Mouse (Mus musculus) myocyte (in vitro differentiated cells): ENCODE results near the gene Mdc1.
A peak's percentile ranks its signal among the peaks of the same experiment; 100 is the strongest.

Source experiments
- CEBPB ChIP-seq: IDR thresholded peaks from 2 replicates; pipeline ENCODE4 v1.6.1; 2011; ENCODE audit warnings: mild to moderate bottlenecking, moderate library complexity; ENCODE audit not compliant: poor library complexity, insufficient read depth, severe bottlenecking
- E2F4 ChIP-seq: IDR thresholded peaks from one replicate; pipeline ENCODE4 v1.6.1; 2011; ENCODE audit warnings: mild to moderate bottlenecking, control low read depth, moderate library complexity; ENCODE audit not compliant: insufficient read depth
- MAX ChIP-seq: IDR thresholded peaks from one replicate; pipeline ENCODE4 v1.6.1; 2011; ENCODE audit warnings: low read depth, mild to moderate bottlenecking, control low read depth
- MYOD1 ChIP-seq, 3 experiments: IDR thresholded peaks; one replicate each; pipeline ENCODE4 v1.6.1; 2011; ENCODE audit warnings: control low read depth in 2 of 3, low read depth in 2 of 3, mild to moderate bottlenecking in 2 of 3, moderate library complexity in 1 of 3; ENCODE audit not compliant: insufficient read length in 2 of 3, control insufficient read depth in 1 of 3
- MYOG ChIP-seq, 3 experiments: IDR thresholded peaks; one replicate each; pipeline ENCODE4 v1.6.1; 2011; ENCODE audit warnings: control low read depth in 2 of 3, low read depth in 2 of 3, mild to moderate bottlenecking in 2 of 3; ENCODE audit not compliant: insufficient read length in 2 of 3, control insufficient read depth in 1 of 3, insufficient read depth in 1 of 3
- POLR2A ChIP-seq: IDR thresholded peaks from one replicate; pipeline ENCODE4 v1.6.1; 2011; ENCODE audit warnings: low read depth, mild to moderate bottlenecking, control low read depth, moderate library complexity; ENCODE audit not compliant: insufficient read length
- POLR2AphosphoS2 ChIP-seq: IDR thresholded peaks from one replicate; pipeline ENCODE4 v1.6.1; 2011; ENCODE audit warnings: low read depth, control low read depth; ENCODE audit not compliant: insufficient read length
- REST ChIP-seq: IDR thresholded peaks from one replicate; pipeline ENCODE4 v1.6.1; 2011; ENCODE audit warnings: mild to moderate bottlenecking, control low read depth, moderate library complexity; ENCODE audit not compliant: insufficient read depth, insufficient read length
- SRF ChIP-seq: IDR thresholded peaks from one replicate; pipeline ENCODE4 v1.6.1; 2011; ENCODE audit warnings: low read depth; ENCODE audit not compliant: control insufficient read depth, insufficient read length
- TCF12 ChIP-seq: IDR thresholded peaks from one replicate; pipeline ENCODE4 v1.6.1; 2011; ENCODE audit warnings: mild to moderate bottlenecking, control low read depth; ENCODE audit not compliant: poor library complexity, insufficient read depth, severe bottlenecking
- TCF3 ChIP-seq: IDR thresholded peaks from one replicate; pipeline ENCODE4 v1.6.1; 2011; ENCODE audit warnings: low read depth, control low read depth; ENCODE audit not compliant: insufficient read length
- USF1 ChIP-seq: IDR thresholded peaks from one replicate; pipeline ENCODE4 v1.6.1; 2011; ENCODE audit warnings: low read depth, mild to moderate bottlenecking, control low read depth, moderate library complexity

GRCm38 (mm10) chr17:35829737-35830136 lies 11.6 kb upstream of the Mdc1 start:
- TF ChIP-seq POLR2A (no peak), MAX (no peak), MYOG (IDR thresholded peaks at IDR 0.05; ENCODE audit: control insufficient read depth in 1 of 3, insufficient read depth in 1 of 3, insufficient read length in 2 of 3, low read depth in 2 of 3) (peak in 1 of 3 experiments; percentile 50), POLR2AphosphoS2 (peak; percentile 56), TCF12 (no peak), E2F4 (no peak), USF1 (no peak), TCF3 (no peak), SRF (no peak), MYOD1 (IDR thresholded peaks at IDR 0.05; ENCODE audit: control insufficient read depth in 1 of 3, insufficient read length in 2 of 3, low read depth in 2 of 3) (peak in 1 of 3 experiments; percentile 63), CEBPB (no peak), REST (no peak)
